Mouse (Mus musculus): ENCODE measurements around the gene Lifr. TPM values are rescaled to one million over a fixed set of nuclear protein-coding genes. Genes with fewer than 3 reads are reported as not detected.

The Lifr gene
- polyA plus RNA-seq, 1 experiment from 2014 or later = 18.8 TPM

Other genes with a start within 250 kb of the Lifr start
- gene Osmr, start 215.6 kb upstream of the Lifr start, polyA plus RNA-seq (2015; fragmentation: Nextera tagmentation; extraction: Ambion mirVana) = 1.8 and 2.5 TPM in 2 replicates